Mouse (Mus musculus): Measurements from ENCODE around the gene Plxna4. TPM values are rescaled to one million over a fixed set of nuclear protein-coding genes. Genes with fewer than 3 reads are reported as not detected.

Gene Plxna4
- polyA plus RNA-seq (2014; fragmentation: Nextera tagmentation; extraction: Ambion mirVana): 4.1 and 4.5 TPM in 2 replicates

DNA sequence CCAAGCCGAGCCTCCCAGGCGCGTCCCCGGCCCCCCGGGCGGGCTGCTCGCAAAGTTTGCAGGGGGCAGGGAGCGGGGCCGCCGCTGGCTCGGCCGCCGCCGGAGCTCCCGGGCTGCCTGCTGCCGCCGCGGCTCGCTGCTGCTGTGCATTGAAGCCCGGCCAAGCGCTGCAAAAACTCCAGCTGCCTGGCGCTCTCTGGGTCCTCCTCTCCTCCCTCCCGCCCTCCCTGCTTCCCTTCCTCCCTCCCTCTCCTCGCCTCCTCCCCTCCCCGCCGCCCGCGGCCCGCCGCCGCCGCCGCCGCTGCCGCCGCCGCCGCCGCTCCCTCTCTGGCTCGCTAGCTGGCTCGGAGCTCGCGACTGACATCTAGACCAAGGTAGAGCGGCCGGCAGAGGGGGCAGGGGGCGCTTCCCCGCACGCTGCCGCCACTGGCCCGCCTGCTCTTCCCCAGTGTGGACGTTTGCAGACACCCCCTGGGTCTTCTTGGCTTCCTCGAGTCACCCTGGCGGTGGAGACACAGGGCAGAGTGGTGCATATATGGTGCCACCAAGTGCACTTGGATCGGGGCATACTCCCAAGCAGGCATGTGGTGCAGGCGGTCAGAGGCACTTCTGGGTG is at the start of gene Plxna4:
Gene Plxna4, minus strand, starts transcription at position 137 of the 616 bp plus-strand sequence.
- H3K9ac ChIP-seq (ENCODE audit: low read length): peak within 1 kb of the TSS; percentile 74
- no peak within 1 kb of the TSS; the same call in 1 of the 2 replicates for H3K27ac ChIP-seq (replicated peaks; ENCODE audit: low read depth, low read length)
- peaks cover 15% of the 10 kb centered on the region for H3K4me1 ChIP-seq (ENCODE audit: control insufficient read depth, insufficient read depth, low read length)
- peak; percentile 82 for DNase-seq (ENCODE audit: low spot score)
- H3K36me3 ChIP-seq (ENCODE audit: control insufficient read depth, insufficient read depth, low read length): no peaks in the 10 kb centered on the region
- peak within 1 kb of the TSS; percentile 73 for H3K4me3 ChIP-seq (ENCODE audit: low read depth, low read length)
- ATAC-seq (ENCODE audit: insufficient number of reproducible peaks, low FRiP score, low TSS enrichment, low read depth): peak; percentile 60
- H3K27me3 ChIP-seq (ENCODE audit: control insufficient read depth, insufficient read depth, low read length): peaks cover 38% of the 10 kb centered on the region
- peak within 1 kb of the TSS; percentile 99 for H3K4me2 ChIP-seq (ENCODE audit: low read depth, severe bottlenecking)
- under 1% methylated on average over 33 of the region's 55 CpGs for WGBS
- no peaks in the 10 kb centered on the region for H3K9me3 ChIP-seq (ENCODE audit: control insufficient read depth, low read length)

DNA sequence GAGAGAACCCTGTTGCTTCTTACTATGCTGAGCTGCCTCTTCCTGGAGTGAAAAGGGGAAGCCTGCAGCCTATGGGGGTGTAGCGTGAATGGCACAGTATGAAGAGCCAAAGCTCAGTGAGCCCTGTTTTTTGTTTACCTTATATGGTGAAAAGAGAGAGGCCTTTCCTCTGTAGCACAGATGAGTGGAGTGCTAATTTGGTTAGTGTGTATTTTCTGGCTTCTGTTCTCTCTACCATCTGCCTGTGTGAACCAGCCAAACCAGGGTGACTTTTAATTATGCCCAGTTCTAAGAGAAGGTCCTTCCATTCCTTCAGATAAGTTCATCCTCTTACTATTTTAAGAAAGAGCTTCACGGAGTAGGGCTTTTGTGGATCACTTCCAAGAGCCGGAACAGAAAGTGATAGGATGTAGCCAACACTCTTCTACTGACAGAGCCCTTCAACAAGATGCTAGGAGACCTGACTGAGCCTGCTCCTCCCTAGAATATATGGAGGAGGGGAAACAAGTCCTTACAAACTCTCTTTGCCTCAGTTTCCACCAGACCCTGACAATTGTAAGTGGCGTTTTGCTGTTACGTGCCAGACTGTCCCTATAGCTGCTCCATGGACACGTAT is 49.7 kb upstream of the Plxna4 start:
- Histone ChIP-seq H3K36me3 (ENCODE audit: control insufficient read depth, insufficient read depth, low read length) (no peaks in the 10 kb centered on the region), H3K27ac (replicated peaks; ENCODE audit: low read depth, low read length) (no peak overlapping the region), H3K9me3 (ENCODE audit: control insufficient read depth, low read length) (no peaks in the 10 kb centered on the region), H3K4me2 (ENCODE audit: low read depth, severe bottlenecking) (no peak overlapping the region), H3K4me1 (ENCODE audit: control insufficient read depth, insufficient read depth, low read length) (no peaks in the 10 kb centered on the region), H3K27me3 (ENCODE audit: control insufficient read depth, insufficient read depth, low read length) (no peaks in the 10 kb centered on the region), H3K4me3 (ENCODE audit: low read depth, low read length) (no peak overlapping the region), H3K9ac (ENCODE audit: low read length) (no peak overlapping the region)
- WGBS: 87% methylated on average over 6 of the region's 6 CpGs
- no peak for ATAC-seq (ENCODE audit: insufficient number of reproducible peaks, low FRiP score, low TSS enrichment, low read depth)
- no peak for DNase-seq (ENCODE audit: low spot score)

DNA sequence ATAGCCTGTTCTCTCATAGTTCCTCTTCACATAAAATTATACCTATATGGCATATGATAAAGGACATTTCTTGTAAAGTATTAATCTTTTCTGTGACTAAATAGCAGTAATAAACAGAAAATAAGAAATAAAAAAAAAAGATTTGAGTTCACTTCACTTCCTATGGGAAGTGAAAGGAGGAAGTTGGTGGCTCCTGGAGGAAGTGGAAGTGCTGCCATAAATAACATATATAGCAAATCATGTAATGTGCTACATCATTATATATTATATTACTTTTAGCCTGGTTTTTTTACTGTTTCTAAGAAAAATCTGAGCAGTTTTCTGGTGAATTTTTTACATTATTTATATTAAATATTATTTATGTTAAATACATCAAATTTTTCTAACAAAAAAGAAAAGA is 22.7 kb upstream of the Plxna4 start:
- no peak overlapping the region for H3K4me2 ChIP-seq (ENCODE audit: low read depth, severe bottlenecking)
- no peaks in the 10 kb centered on the region for H3K4me1 ChIP-seq (ENCODE audit: control insufficient read depth, insufficient read depth, low read length)
- H3K9ac ChIP-seq (ENCODE audit: low read length): no peak overlapping the region
- no peak for ATAC-seq (ENCODE audit: insufficient number of reproducible peaks, low FRiP score, low TSS enrichment, low read depth)
- H3K27ac ChIP-seq (replicated peaks; ENCODE audit: low read depth, low read length): no peak overlapping the region
- no peak for DNase-seq (ENCODE audit: low spot score)
- no peaks in the 10 kb centered on the region for H3K27me3 ChIP-seq (ENCODE audit: control insufficient read depth, insufficient read depth, low read length)
- H3K36me3 ChIP-seq (ENCODE audit: control insufficient read depth, insufficient read depth, low read length): no peaks in the 10 kb centered on the region
- H3K4me3 ChIP-seq (ENCODE audit: low read depth, low read length): no peak overlapping the region
- H3K9me3 ChIP-seq (ENCODE audit: control insufficient read depth, low read length): no peaks in the 10 kb centered on the region

DNA sequence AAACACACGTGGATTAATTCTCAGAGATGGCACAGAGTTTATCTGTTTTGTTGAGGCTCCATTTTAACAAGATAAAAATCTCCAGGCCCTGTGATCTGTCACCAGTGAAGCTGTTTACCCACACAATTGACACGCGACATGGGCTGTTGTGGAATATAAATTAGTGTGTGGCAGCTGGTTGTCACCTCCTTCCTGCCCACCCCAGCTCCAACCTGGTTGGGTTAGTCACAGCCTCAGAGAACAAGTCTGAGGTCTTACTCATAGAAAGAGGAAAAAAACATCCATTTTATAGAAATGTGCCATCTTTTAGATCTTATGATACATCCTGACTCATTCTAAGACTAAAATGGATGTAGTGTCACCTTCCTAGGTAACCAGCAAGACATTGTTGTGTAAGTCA is 18.8 kb upstream of the Plxna4 start:
- H3K27me3 ChIP-seq (ENCODE audit: control insufficient read depth, insufficient read depth, low read length): no peaks in the 10 kb centered on the region
- ATAC-seq (ENCODE audit: insufficient number of reproducible peaks, low FRiP score, low TSS enrichment, low read depth) (no peak), DNase-seq (ENCODE audit: low spot score) (no peak)
- no peak overlapping the region for H3K9ac ChIP-seq (ENCODE audit: low read length)
- H3K9me3 ChIP-seq (ENCODE audit: control insufficient read depth, low read length): no peaks in the 10 kb centered on the region
- no peak overlapping the region for H3K27ac ChIP-seq (replicated peaks; ENCODE audit: low read depth, low read length)
- WGBS: 66% methylated on average over 3 of the region's 3 CpGs
- no peaks in the 10 kb centered on the region for H3K36me3 ChIP-seq (ENCODE audit: control insufficient read depth, insufficient read depth, low read length)
- H3K4me2 ChIP-seq (ENCODE audit: low read depth, severe bottlenecking): no peak overlapping the region
- no peak overlapping the region for H3K4me3 ChIP-seq (ENCODE audit: low read depth, low read length)
- H3K4me1 ChIP-seq (ENCODE audit: control insufficient read depth, insufficient read depth, low read length): no peaks in the 10 kb centered on the region

DNA sequence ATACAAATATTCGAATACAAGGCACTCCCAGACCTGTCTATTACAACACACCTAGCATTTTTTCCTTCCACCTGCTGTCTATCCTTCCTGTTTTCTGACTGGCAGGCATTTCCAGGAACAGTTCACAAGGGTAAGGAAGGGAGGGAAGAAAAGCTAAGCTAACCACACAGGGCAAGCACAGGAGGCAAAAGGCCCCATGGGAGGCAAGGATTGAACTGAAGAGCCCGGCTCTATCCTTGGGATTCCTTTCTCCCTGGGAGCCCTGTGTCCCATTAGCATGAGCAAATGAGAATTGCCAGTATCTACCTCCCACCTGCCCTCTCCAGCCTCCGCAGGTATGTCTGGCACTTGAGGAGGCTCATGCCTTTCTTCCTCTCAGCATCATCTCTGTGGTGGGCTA is 17.6 kb upstream of the Plxna4 start:
- H3K36me3 ChIP-seq (ENCODE audit: control insufficient read depth, insufficient read depth, low read length): no peaks in the 10 kb centered on the region
- WGBS: 32% methylated on average over 3 of the region's 3 CpGs

DNA sequence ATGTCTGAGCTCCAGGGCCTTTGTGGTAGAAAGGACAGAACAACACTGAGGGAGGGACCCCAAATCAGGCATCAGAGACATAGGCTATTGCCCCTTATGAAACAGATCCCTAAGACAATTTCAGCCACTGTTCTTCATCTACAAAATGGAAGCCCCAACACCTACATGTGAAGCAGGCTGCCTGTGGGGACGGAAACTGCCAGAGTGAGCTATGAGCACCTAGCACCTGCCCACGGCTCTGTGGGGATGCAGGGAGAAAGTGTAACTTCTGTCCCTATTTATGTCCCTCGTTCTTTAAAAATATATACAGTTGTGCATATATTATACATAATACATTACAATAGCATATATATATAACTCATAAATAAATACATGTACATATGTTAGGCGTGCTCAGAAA is 16.9 kb upstream of the Plxna4 start:
- no peak for ATAC-seq (ENCODE audit: insufficient number of reproducible peaks, low FRiP score, low TSS enrichment, low read depth)

More for the DNA sequence above, 17.6 kb upstream of the Plxna4 start:
- no peaks in the 10 kb centered on the region for H3K27me3 ChIP-seq (ENCODE audit: control insufficient read depth, insufficient read depth, low read length)
- no peak for ATAC-seq (ENCODE audit: insufficient number of reproducible peaks, low FRiP score, low TSS enrichment, low read depth)
- H3K4me2 ChIP-seq (ENCODE audit: low read depth, severe bottlenecking): no peak overlapping the region
- no peak for DNase-seq (ENCODE audit: low spot score)
- H3K4me3 ChIP-seq (ENCODE audit: low read depth, low read length): no peak overlapping the region
- H3K9ac ChIP-seq (ENCODE audit: low read length): no peak overlapping the region
- H3K9me3 ChIP-seq (ENCODE audit: control insufficient read depth, low read length): no peaks in the 10 kb centered on the region
- H3K4me1 ChIP-seq (ENCODE audit: control insufficient read depth, insufficient read depth, low read length): no peaks in the 10 kb centered on the region
- no peak overlapping the region for H3K27ac ChIP-seq (replicated peaks; ENCODE audit: low read depth, low read length)

DNA sequence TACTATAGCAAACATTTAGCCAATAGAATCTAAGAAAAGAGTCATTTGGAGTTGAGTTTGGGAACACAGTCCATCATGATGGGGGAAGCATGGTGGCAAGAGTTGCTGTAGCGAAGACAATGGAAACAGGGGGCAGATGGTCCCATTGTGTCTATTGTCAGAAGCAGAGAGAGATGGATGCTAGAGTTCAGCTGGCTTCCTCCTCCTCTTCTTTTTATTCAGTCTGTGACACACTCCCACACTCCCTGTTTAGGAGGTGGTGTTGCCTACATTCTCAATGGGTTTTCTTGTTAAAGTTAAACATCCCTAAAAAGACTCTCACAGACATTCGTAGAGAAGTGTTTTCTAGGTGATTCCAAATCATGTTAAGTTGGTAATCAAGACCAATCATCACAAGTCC is 14.1 kb upstream of the Plxna4 start:
- Histone ChIP-seq H3K27me3 (ENCODE audit: control insufficient read depth, insufficient read depth, low read length) (no peaks in the 10 kb centered on the region), H3K36me3 (ENCODE audit: control insufficient read depth, insufficient read depth, low read length) (no peaks in the 10 kb centered on the region), H3K4me2 (ENCODE audit: low read depth, severe bottlenecking) (no peak overlapping the region), H3K4me3 (ENCODE audit: low read depth, low read length) (no peak overlapping the region), H3K9me3 (ENCODE audit: control insufficient read depth, low read length) (no peaks in the 10 kb centered on the region), H3K4me1 (ENCODE audit: control insufficient read depth, insufficient read depth, low read length) (no peaks in the 10 kb centered on the region), H3K27ac (replicated peaks; ENCODE audit: low read depth, low read length) (no peak overlapping the region), H3K9ac (ENCODE audit: low read length) (no peak overlapping the region)
- ATAC-seq (ENCODE audit: insufficient number of reproducible peaks, low FRiP score, low TSS enrichment, low read depth) (no peak), DNase-seq (ENCODE audit: low spot score) (no peak)
- 87% methylated on average over 2 of the region's 2 CpGs for WGBS

More for the DNA sequence above, 16.9 kb upstream of the Plxna4 start:
- Histone ChIP-seq H3K9me3 (ENCODE audit: control insufficient read depth, low read length) (no peaks in the 10 kb centered on the region), H3K9ac (ENCODE audit: low read length) (no peak overlapping the region), H3K4me3 (ENCODE audit: low read depth, low read length) (no peak overlapping the region), H3K36me3 (ENCODE audit: control insufficient read depth, insufficient read depth, low read length) (no peaks in the 10 kb centered on the region), H3K27me3 (ENCODE audit: control insufficient read depth, insufficient read depth, low read length) (no peaks in the 10 kb centered on the region), H3K27ac (replicated peaks; ENCODE audit: low read depth, low read length) (no peak overlapping the region), H3K4me1 (ENCODE audit: control insufficient read depth, insufficient read depth, low read length) (no peaks in the 10 kb centered on the region), H3K4me2 (ENCODE audit: low read depth, severe bottlenecking) (no peak overlapping the region)
- no peak for DNase-seq (ENCODE audit: low spot score)
- 84% methylated on average over 4 of the region's 4 CpGs for WGBS

DNA sequence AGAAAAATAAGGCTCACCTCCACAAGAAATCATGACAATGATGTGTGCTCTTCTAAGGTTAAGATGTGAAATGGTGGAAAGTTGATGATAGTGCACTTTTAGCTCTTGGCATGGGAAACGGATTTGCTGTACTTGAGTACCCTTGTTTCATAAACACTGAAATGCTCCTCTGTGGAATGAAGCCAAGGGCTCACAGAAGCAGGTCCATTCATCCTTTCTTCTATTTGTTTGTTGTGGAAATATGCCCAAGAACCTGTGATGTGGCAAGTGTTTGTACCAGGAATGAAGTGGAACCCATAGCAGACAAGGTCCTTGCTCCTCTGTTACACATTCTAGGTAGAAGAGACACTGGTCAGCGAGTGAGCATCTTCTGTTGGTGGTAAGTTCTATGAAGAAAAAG is 13.3 kb upstream of the Plxna4 start:
- no peak overlapping the region for H3K27ac ChIP-seq (replicated peaks; ENCODE audit: low read depth, low read length)
- no peak overlapping the region for H3K4me3 ChIP-seq (ENCODE audit: low read depth, low read length)
- no peak for ATAC-seq (ENCODE audit: insufficient number of reproducible peaks, low FRiP score, low TSS enrichment, low read depth)
- no peak overlapping the region for H3K4me2 ChIP-seq (ENCODE audit: low read depth, severe bottlenecking)
- no peak overlapping the region for H3K9ac ChIP-seq (ENCODE audit: low read length)
- H3K27me3 ChIP-seq (ENCODE audit: control insufficient read depth, insufficient read depth, low read length): no peaks in the 10 kb centered on the region
- 82% methylated on average over 2 of the region's 2 CpGs for WGBS
- no peak for DNase-seq (ENCODE audit: low spot score)
- no peaks in the 10 kb centered on the region for H3K9me3 ChIP-seq (ENCODE audit: control insufficient read depth, low read length)
- no peaks in the 10 kb centered on the region for H3K4me1 ChIP-seq (ENCODE audit: control insufficient read depth, insufficient read depth, low read length)
- H3K36me3 ChIP-seq (ENCODE audit: control insufficient read depth, insufficient read depth, low read length): no peaks in the 10 kb centered on the region

DNA sequence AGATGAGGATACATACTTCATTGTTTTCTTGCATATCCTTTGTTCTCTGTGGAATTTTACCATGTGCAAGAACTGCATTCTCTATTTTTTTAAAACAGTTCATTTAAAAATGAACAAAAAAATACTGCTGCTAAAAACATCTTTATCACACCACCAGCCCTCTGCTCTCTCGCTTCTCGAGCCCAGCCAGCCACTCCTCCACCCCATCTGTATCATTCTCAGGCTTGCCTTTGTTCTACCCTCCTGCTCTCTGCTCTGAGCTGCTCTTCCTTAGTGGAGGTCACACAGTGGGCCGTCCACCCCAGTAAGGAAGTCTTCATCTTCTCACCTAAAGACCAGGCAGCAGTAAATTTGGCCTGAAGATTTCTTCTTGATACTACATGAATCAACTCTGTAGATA is 7.6 kb upstream of the Plxna4 start:
- H3K36me3 ChIP-seq (ENCODE audit: control insufficient read depth, insufficient read depth, low read length): no peaks in the 10 kb centered on the region
- no peak for DNase-seq (ENCODE audit: low spot score)
- WGBS: 58% methylated on average over 3 of the region's 3 CpGs

More for the DNA sequence above, 7.6 kb upstream of the Plxna4 start:
- Histone ChIP-seq H3K4me3 (ENCODE audit: low read depth, low read length) (no peak overlapping the region), H3K9me3 (ENCODE audit: control insufficient read depth, low read length) (no peaks in the 10 kb centered on the region), H3K4me1 (ENCODE audit: control insufficient read depth, insufficient read depth, low read length) (no peaks in the 10 kb centered on the region), H3K4me2 (ENCODE audit: low read depth, severe bottlenecking) (no peak overlapping the region), H3K9ac (ENCODE audit: low read length) (no peak overlapping the region), H3K27ac (replicated peaks; ENCODE audit: low read depth, low read length) (no peak overlapping the region), H3K27me3 (ENCODE audit: control insufficient read depth, insufficient read depth, low read length) (no peaks in the 10 kb centered on the region)
- no peak for ATAC-seq (ENCODE audit: insufficient number of reproducible peaks, low FRiP score, low TSS enrichment, low read depth)
